Mouse (Mus musculus) cortical plate, adult 2 months (tissue): Measurements from ENCODE around the gene Ankdd1b.

ENCODE experiments used
- CTCF ChIP-seq: fragments of 200-500 bp; IDR thresholded peaks from 2 replicates; pipeline ENCODE4 v1.5.1; 2011; ENCODE audit warnings: mild to moderate bottlenecking, control low read depth, low read length; ENCODE audit not compliant: insufficient read depth; ENCODE audit errors: extremely low read depth
- POLR2A ChIP-seq: fragments of 200-500 bp; IDR thresholded peaks from 2 replicates; pipeline ENCODE4 v1.6.1; 2011; ENCODE audit warnings: mild to moderate bottlenecking, low read length, control low read depth; ENCODE audit not compliant: insufficient read depth; ENCODE audit errors: extremely low read depth

DNA sequence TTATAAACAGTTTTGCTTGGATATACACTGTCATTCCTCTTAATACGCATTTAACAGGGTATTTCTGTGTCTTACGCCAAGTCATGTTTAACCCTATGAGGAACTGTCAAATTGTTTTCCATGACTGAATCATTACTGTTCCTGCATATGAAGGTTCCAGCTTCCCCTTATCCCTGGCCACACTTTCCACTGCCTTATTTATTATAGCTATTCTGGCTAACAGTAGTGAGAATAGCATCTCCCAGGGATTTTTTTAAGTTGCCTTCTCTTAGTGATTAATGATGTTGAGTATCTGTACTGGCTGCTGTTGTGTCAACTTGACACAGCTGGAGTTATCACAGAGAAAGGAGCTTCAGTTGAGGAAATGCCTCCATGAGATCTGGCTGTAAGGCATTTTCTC, 46.3 kb upstream of the Ankdd1b start:
- TF ChIP-seq POLR2A (no peak), CTCF (no peak)
